Mouse (Mus musculus) T-helper 2 cell (primary cell): Measurements from ENCODE around the gene Ttf1.

Experiments used
- in situ Hi-C: fragments of 300-600 bp; cut with MboI, MseI; formaldehyde crosslinking; loops from one replicate; pipeline ENCODE4 v1.15.1; 2025; ENCODE audit warnings: high pct_unique_total_duplicates

Ttf1 gene

GRCm38 (mm10) chr2:29060135-29060597 is at the start of gene Ttf1:
Ttf1 (plus strand) TSS chr2:29060262.
- in situ Hi-C loops, result no loop called here

GRCm38 (mm10) chr2:29012523-29012922 is 47.5 kb upstream of the Ttf1 start:
- in situ Hi-C loops, result no loop called here

DNA sequence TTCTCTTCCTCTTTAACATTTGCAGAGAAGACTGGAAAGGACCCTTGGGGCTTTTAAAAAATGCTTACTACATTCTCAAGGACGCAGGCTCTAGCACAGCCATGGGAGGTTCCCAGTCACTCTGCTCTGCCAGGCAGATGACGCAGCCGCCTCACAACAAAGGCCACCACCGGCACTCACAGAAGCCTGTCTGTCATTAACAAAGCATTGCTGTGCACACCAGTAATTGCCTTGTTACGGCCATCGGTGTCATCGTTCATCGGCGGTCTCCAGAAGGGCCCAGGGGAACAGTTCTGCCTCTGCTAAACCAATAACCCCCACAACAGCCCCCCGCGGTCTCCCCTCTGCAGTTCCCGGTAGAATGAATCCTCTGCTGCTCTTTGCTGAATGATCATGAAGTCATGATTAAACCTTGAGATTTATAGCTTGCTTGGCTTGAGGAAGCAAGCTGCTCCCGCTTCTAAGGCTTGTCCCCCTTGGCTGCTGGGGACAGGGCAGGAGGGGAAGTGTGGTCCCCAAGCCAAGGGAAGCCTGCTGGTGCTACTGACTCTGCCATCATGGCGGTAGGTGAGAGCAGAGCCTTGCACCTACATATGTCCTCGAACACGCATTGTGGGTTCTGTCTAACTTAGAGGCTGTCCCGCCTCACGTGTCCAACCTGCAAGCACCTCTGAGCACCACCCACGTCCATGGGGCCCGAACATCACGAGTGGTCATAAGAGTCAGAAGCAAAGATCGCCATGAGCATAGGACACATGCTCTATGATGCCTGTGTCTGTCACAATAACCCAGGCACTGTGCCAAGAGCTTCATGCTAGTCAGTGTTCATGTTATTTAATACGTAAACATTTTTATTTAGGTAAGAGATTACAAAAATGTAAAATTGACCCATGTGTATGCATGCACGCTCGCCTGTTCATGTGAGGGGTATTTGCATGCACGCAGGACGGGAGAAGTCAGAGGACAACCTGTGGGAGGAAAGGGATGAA is 43.2 kb upstream of the Ttf1 start:
- in situ Hi-C loops, result no loop called here

DNA sequence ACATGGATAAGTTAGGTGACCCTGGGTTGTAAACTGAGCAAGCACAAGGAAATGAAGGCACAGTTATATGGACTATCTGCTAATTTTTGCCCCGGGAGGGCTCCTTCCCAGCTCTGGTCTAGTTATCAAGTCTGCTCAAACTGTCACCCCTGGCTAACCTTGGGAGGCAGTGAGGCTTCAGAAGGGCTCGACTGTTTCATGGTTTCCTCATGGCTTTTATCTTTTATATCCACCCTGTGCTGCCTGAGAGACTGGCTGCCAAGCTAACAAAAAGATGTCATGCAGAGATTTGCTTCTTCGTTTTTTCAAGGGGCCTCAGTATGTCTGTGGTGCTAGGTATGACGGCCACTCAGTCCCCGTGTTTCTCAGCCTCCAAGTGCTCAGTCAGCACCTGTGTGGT is 41.4 kb upstream of the Ttf1 start:
- in situ Hi-C loops, result no loop called here

DNA sequence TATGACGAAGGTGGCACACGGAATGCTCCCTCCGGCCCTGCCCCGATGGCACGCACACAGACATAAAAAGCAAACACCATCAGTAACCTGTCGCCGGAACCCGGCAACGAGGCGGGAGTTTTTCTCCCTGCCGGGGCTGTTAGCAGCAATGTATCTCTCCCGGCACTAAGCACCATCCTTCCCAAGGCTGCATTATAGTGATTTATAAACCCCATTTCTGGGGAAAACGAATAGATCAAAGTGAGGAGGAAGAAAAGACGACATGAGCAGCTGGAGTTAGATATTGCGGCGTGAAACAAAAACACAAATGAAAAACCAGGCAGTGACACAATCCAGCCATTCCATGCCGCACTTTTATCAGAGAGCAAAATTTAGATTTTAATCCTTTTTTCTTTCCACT is 39.0 kb upstream of the Ttf1 start:
- in situ Hi-C loops, result no loop called here

DNA sequence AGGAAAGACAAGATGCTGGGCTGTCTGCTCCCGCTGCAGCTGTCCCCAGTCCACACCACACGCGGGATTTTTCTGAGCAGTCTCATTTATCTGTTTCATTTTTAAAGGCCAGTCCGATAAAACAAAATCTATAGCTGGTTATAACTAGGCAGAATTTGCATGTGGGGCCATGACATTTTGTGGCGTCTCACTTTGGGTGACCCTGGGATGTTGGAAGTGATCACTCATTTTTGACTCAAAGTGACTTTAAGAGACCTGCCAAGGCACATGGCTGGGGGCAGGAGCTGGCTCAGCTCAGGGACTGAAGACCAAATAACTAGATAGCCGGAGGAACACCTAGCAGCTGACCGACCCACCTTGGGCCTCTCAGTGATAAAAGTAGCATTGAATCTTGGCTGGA is 37.1 kb upstream of the Ttf1 start:
- in situ Hi-C loops, result no loop called here

- in situ Hi-C loops, result no loop called here
Observed at GRCm38 (mm10) chr2:29025284-29025683, 34.8 kb upstream of the Ttf1 start.

DNA sequence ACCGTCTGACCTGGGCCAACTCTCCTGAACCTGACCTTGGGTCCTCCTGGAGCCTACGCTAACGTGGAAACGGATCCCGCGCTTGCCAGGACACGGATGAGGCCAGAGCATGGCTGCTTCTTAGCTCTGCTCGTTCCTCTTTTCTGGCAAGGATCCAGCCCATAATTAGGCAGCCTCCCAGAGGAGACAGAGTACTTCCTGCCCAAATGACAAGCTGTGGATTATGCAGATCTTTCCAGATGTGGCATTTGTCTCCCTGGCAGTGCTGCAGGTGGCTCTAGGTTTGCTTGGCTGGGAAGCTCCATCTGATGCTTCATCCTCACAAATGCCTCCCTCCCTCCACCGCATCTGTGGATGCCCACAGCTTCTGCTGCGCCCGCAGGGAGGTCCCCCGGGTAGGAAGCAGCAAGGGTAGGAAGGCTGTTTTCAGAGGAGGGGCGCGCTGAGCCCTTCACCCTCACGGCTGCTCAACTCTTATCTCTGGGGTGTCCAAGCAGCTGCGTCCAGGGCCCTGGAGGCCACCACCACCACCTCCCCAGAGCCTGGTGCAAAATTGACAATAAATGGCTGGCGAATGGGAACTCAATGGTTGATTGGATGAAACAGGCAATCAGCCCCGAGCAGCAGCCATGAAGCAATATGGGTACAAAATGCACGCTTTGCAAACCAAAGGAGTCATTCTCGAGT is 29.9 kb upstream of the Ttf1 start:
- in situ Hi-C loops, result no loop called here

DNA sequence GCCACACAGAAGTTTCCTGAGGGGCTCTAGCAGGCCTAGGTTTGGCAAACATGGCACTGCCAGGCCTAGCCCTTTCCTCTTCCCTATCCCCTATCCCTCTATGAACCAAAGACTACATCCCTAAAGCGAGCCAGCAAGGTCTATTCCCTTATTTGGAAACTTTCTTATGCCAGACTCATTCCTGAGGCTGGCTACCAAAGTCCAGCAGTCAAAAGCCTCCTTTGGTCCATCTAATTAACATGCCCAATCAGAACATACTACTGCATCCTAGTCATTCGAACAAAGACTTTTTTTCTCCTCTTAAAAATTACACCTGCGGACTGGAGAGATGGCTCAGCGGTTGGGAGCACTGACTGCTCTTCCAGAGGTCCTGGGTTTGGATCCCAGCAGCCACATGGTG is 28.1 kb upstream of the Ttf1 start:
- in situ Hi-C loops, result no loop called here

DNA sequence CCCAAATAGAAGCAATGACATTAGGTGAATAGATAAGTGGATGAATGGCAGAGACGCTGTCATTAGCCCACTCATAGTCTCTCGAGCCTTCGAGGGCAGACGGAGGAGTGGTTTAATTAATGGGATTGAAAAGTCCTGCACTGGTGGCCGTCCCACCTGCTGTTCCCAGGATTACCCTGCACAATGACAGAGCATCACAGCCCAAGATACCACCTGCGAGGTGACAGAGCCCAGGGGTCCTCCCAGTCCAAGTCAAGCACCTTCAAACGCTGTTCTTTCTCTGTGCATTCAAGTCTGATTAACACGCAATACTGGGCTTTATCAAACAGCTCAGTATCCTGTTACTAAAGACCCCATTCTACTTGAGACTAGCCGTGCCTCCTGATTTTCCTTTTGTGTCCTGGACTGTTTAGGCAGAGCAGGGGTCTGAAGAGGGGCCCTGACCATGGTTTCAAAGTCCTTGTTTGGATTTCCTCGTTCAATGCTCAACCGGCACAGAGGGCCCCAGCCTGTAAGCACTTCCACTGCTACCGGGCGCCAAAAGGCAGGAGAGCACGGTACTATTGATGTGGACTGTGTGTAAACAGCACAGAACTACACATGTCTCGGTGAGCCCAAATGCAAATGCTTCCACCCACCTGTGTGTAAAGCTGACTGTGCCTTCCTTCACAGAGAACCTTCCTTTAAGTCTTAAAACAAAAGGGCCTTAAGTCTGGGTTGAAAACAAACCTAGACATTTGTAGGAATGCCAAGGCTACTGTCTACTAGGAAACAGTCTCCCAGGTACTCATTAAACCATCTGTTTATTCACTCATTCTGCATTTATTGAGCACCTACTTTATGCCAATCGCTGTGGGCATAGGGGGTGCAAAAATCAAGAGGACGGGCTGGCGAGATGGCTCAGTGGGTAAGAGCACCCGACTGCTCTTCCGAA is 25.3 kb upstream of the Ttf1 start:
- in situ Hi-C loops, result no loop called here

GRCm38 (mm10) chr2:29035698-29036097 is 24.4 kb upstream of the Ttf1 start:
- in situ Hi-C loops, result no loop called here

GRCm38 (mm10) chr2:29039741-29040140 is 20.3 kb upstream of the Ttf1 start:
- in situ Hi-C loops, result no loop called here

DNA sequence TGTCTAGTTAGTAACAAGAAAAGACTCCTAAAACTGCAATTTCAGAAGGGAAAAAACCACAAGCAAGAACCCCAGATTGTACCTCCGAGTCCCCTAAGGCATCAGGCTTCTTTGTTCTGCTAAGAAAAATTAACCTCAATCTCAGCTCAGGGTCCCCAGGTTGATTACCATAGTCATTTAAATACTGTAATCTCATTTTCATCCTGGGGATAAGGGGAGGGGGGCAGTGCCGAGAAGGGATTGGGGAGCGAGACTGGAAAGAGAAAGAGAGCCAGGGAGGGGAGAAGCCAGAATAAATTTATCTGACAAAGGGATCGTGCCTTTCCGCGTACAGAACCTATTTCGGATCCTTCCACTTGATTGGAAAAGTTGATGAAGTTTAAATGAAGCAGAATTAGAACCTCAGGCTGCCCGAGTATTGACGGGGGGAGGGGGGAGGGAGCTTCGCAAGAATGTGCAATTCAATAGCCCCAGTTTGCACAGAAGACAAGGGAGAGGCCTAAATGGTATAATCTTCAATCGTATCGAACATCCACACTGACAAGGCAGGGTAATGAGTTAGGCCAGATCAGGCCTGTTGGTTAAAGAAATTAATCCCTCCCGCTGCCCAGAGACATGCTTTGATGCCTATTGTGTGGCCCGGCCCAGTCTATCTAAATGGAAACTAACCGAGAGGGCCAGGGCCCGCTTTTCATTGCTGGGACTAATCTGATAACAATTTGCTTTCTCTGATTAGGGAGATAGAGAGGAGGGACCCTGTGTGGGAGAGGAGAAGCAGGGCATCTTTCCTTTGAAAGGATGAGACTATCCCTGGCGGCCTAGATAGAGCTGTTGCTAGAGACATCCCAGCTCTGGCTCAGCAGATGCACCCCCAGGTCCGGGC is 19.2 kb upstream of the Ttf1 start:
- in situ Hi-C loops, result no loop called here

DNA sequence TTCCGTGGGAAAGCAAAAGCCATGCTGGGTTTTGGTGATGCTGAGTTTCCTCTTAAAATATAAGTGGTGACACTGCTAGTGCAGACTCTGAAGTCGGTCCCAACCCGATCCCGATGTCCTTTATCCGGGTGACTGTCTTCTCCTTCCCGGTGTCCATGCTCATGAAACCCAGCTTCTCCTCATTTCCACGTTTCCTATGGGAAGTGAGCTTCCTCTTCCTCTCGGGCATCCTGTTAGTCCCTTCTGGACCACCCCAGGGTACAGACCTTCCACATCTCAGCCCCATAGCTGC is 18.6 kb upstream of the Ttf1 start:
- in situ Hi-C loops, result no loop called here

DNA sequence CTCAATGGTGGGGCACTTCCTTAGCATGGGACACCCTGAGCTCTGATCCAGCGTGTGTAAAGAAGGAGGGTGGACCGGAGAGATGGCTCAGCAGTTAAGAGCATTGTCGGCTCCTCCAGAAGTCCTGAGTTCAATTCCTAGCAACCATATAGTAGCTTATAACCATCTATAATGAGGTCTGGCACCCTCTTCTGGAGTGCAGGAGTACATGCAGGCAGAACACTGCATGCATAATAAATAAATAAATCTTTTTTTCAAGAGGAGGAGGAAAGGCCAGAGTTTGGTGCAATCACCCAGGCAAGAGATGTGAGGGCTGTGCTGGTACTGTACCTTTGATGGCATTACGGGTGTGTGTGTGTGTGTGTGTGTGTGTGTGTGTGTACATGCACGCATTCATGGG is 17.9 kb upstream of the Ttf1 start:
- in situ Hi-C loops, result no loop called here

- in situ Hi-C loops, result loop anchor here (5.0 kb wide), 1 partner anchor 129 kb away; the partner anchor contains the start of gene Barhl1
Observed at GRCm38 (mm10) chr2:29046151-29046550, 13.9 kb upstream of the Ttf1 start.

- in situ Hi-C loops, result loop anchor here (10.0 kb wide), 1 partner anchor 297 kb away; no protein-coding TSS in a partner anchor
Observed at GRCm38 (mm10) chr2:29051932-29052331, 8.1 kb upstream of the Ttf1 start.

DNA sequence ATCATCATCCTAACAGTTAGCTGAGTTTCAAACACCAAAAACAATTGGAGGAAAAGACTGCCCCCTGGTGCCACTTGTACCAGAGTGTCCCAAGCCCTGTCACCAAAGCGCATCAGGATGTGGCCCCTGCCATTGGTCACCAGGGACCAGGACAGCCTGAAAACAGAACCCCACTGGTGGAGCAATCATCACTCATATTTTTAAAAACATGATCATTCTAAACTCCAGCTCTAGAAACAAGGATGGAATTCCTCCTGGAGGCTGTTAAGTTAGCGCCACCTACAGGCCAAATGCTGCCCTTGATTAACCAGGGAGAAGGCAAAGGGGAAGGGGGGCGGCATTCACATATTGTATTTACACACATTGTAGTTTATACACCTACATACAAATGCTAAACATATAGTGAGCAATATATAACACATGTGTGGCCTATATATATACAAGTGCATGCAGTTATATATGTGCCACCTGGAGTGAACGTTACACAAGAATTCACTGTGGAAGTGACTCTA is 7.1 kb upstream of the Ttf1 start:
- in situ Hi-C loops, result loop anchor here (10.0 kb wide), 1 partner anchor 298 kb away; no protein-coding TSS in a partner anchor

GRCm38 (mm10) chr2:29053802-29054544 is 6.1 kb upstream of the Ttf1 start:
- in situ Hi-C loops, result loop anchor here (10.0 kb wide), 1 partner anchor 299 kb away; no protein-coding TSS in a partner anchor

- in situ Hi-C loops, result loop anchor here (10.0 kb wide), 1 partner anchor 300 kb away; no protein-coding TSS in a partner anchor
Observed at GRCm38 (mm10) chr2:29054545-29054935, 5.5 kb upstream of the Ttf1 start.
